Mouse (Mus musculus): ENCODE results near the gene Mipep.

Gene Mipep

GRCm38 (mm10) chr14:60784427-60785315, at the start of gene Mipep:
TSS of gene Mipep (plus strand) at chr14:60784573.
- peak; percentile 86 for DNase-seq (ENCODE audit: extremely low read depth, low read depth)

DNA sequence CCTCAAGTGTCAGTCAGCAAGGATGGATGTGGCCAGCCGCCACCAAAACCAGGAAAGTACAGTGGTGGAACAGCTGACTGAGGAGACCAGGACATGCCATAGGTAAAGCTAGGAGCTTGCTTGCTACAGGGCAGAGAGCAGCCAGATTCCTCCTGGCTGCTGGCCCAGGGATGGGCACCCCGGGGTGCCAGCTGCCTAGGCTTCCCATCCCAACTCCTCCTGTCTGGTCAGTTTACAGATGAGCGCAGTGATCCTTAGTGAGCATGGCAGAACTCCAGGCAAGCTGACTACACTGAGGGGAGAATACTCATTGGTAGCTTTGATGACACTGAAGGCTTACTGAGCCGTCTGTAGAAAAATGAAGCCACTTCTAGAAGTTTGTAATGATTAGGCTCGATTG, 49.2 kb upstream of the Mipep start:
- no peak for DNase-seq (ENCODE audit: extremely low read depth, low read depth)

DNA sequence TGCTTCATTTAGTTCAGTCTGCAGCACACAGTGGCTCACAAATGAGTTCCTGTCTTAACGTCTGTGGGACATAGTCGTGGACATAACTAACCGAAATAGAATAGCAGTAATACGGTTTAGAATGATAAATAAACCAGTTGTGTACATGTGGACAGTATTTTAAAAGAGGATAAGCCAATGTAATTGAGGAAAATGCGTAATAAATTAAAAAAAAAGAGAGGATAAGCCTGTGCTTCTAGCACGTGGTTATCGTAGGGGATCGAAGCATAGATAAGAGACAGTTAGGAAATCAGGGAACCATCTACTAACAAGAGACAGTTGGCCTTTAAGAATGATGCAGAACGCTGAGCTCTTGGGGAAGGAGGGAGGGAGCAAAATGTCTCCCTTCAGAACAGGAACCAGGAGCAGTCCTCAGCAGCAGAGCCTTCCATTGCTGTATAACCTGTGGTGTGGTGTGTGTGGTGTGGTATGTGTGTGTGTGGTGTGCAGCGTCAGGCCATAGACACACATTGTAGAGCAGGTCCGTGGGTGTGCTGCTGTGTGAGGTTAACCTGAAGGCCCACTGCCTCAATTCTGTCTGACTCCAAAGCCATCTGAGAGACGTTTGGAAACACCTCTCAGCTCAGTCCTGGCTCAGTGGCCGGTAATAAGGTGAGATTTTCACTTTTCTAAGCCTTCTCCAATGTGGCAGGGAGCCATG, 48.4 kb upstream of the Mipep start:
- no peak for DNase-seq (ENCODE audit: extremely low read depth, low read depth)

GRCm38 (mm10) chr14:60736591-60737192, 47.7 kb upstream of the Mipep start:
- peak; percentile 56 for DNase-seq (ENCODE audit: extremely low read depth, low read depth)

DNA sequence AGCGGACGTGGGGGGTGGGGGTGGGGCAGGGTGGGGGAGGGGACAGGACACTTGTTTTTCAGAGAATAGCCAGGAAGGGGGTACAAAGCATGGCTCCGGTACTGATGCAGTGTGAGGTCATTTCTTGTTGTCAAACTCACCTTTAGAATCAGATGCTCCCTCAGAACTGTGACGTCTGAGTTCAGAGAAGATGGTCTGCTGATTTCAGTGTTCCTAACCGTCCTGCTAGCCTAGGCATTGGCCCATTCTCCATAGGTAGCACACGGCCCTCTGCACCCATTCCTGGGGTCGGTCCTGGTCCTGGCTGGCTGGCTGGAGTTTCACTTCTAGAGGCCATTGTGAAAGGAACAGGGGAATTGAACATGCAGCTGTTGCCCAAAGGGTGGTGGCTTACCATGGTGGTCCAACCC, 47.2 kb upstream of the Mipep start:
- no peak for DNase-seq (ENCODE audit: extremely low read depth, low read depth)

DNA sequence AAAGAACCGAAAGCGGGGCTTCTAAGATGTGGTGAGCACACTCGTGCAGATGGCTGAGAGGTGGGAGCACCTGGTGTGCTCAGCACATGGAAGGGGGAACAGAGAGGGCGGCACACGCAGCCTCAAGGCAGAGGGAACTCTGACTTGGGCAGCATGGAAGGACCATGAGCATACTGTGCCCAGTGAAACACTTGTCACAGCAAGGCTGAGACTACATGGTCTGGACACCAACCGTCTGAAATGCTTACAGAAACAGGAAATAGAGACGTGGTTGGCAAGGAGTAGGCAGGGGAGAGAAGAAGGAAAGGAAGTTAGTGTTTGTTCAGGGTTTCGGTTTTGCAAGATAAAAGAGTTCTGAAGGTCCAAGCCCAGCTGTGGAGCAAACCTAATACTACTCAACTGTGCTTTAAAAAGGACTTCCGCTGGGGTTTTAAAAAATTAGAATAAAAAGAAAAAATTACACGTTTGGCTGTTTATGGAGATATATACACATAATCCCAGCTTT, 45.9 kb upstream of the Mipep start:
- DNase-seq (ENCODE audit: extremely low read depth, low read depth), result peak; percentile 35

DNA sequence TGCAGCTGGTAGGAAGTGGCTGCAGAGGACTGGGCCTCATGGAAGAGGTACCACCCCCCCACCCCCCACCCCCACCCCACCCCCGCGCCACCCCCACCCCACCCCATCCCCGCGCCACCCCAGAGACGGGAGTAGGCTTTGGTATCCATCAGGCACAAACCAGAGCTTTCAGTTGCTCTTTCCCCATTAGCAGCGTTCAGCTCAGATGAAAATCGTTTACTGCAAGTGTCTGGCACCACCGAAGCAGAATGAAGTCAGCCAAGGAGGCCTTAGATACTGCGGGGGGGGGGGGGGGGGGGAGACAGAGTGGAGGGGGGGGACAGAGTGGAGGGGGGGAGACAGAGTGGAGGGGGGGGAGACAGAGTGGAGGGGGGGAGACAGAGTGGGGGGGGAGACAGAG, 45.2 kb upstream of the Mipep start:
- no peak for DNase-seq (ENCODE audit: extremely low read depth, low read depth)

GRCm38 (mm10) chr14:60739616-60740015, 44.8 kb upstream of the Mipep start:
- no peak for DNase-seq (ENCODE audit: extremely low read depth, low read depth)

GRCm38 (mm10) chr14:60740507-60740906, 43.9 kb upstream of the Mipep start:
- DNase-seq (ENCODE audit: extremely low read depth, low read depth), result no peak

DNA sequence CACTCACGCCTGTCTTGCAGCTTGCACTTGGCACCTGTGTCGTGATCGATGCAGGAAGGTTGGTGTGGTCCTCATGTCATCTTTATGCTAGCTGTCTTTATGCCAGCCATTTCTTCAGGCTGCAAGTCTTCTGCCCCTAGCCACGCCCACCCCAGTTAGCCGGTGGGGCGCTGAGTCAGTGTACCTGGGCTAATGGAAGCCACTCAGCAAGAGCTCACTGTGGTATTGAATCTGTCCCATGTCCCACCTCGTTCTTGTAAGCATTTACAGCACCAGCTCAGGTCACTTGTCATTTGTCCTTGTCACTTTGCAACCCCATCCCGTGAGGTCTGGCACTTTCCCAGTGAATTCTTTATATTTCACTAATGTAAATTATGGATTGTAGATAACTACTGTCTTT, 43.3 kb upstream of the Mipep start:
- DNase-seq (ENCODE audit: extremely low read depth, low read depth), result no peak

GRCm38 (mm10) chr14:60741490-60741981, 42.8 kb upstream of the Mipep start:
- no peak for DNase-seq (ENCODE audit: extremely low read depth, low read depth)

GRCm38 (mm10) chr14:60743681-60744080, 40.7 kb upstream of the Mipep start:
- DNase-seq (ENCODE audit: extremely low read depth, low read depth), result no peak

- DNase-seq (ENCODE audit: extremely low read depth, low read depth), result no peak
Observed at GRCm38 (mm10) chr14:60745201-60745600, 39.2 kb upstream of the Mipep start.

- DNase-seq (ENCODE audit: extremely low read depth, low read depth), result no peak
Observed at GRCm38 (mm10) chr14:60746141-60746540, 38.2 kb upstream of the Mipep start.

GRCm38 (mm10) chr14:60747154-60747870, 37.1 kb upstream of the Mipep start:
- DNase-seq (ENCODE audit: extremely low read depth, low read depth), result no peak

DNA sequence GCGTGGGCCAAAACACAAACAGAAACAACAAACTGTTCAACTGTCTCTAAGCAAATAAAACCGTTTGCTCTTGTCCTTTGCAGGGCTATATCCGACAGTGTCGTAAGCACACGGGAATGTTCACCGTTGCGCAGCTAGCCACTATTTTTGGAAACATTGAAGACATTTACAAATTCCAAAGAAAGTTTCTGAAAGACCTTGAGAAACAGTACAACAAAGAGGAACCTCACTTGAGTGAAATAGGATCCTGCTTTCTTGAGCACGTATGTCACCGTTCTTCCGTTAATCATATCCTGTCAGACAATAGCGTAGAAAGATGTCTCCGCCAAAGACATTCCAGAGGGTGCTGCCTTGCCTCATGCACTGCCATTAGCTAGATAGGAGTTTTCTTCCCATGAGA, 34.5 kb upstream of the Mipep start:
- DNase-seq (ENCODE audit: extremely low read depth, low read depth), result no peak

- no peak for DNase-seq (ENCODE audit: extremely low read depth, low read depth)
Observed at GRCm38 (mm10) chr14:60751581-60751980, 32.8 kb upstream of the Mipep start.

- DNase-seq (ENCODE audit: extremely low read depth, low read depth), result no peak
Observed at GRCm38 (mm10) chr14:60752892-60753800, 31.2 kb upstream of the Mipep start.

DNA sequence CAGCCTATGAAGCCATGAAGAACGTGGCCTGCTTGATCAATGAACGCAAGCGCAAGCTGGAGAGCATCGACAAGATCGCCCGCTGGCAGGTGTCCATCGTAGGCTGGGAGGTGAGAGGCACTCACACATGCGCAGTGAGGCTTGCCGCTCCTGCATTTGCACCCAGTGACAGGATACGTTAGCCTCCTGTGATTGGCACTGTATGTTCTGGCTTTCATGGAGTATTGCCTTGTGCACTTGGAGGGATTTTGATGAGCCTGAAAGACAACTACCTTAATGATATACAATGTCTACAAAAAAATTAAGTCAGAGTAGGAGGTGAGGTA, 30.6 kb upstream of the Mipep start:
- DNase-seq (ENCODE audit: extremely low read depth, low read depth), result no peak

GRCm38 (mm10) chr14:60754656-60755055, 29.7 kb upstream of the Mipep start:
- DNase-seq (ENCODE audit: extremely low read depth, low read depth), result no peak
